Mouse (Mus musculus) ovary, adult 10 weeks (tissue): ENCODE data around the gene Ptpn22. TPM values are rescaled to one million over a fixed set of nuclear protein-coding genes. Genes with fewer than 3 reads are reported as not detected.

Experiments
- polyA plus RNA-seq: library from polyadenylated mRNA; stranded (reverse); fragments of 350-450 nt; fragmentation: Illumina TruSeq; extraction: RNeasy Lipid Tissue Mini Kit (QIAGEN cat#74804); gene quantifications from one replicate; pipeline ENCODE4 v1.2.3, GENCODE M21; 2014

Gene Ptpn22
- 62.3 TPM for polyA plus RNA-seq

DNA sequence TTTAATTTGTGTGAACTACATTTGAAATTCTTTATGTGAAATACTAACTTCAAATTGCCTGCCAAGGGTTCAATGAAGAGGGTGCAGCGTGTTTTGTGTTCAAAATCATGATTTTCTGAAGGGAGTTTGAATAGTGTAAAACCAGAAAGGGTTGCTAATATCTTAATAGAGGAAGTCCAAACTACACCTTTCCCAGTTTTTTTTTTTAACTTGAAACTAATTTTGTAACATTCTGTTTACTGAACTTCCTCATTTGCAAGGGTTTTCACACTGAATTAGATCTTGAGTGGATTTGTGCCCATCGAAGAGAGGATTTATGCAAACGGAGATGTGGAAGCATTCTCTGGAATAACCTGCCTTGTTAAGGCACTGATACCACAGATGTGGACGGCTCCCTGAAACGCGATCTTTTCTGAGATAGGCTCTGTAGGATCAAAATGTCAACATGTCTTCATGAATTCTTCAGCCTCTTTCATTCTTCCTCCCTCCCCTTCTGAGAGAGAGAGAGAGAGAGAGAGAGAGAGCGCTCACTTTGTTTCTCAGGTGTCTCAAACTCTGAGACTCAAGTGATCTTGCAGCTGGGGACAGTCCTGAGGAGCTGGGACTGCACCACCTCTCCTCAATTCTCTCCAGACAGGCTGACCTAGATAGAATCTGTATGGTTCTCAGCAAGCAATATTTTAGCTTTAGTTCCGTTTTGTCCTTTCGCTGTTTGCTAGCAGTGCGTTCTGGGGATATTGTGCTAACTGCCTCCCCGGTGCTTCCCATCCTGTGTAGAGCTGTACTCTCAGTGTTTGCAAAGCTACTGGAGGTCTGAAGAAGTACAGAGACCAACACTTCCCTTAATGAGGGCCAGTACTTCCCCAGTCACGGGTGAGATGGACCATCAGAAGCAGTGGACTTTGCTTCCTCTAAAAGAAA, at the start of gene Ptpn22:
Ptpn22 (plus strand) TSS at position 915 of the 921 bp plus-strand sequence.

DNA sequence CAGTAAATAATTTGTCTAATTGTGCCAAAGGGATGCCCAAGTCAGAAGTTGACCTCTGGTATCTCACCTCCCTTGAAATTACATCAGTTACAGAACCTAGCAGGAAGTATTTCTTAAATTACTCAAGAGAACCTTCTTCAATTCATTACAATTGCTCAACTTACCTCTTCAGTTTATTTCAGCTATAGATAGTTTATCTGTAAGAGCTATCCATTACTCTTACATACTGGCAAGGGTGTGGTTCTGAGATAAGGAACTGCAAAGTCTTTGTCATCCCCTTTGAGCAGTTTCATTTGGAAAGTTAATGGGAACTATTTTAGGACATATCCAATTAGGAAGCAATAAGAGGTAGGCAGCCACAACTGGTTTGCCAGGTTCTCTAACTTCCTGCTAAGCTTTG, 27.2 kb upstream of the Ptpn22 start, which contains the start of gene Bcl2l15:
Bcl2l15 (plus strand) TSS at position 176 of the 400 bp plus-strand sequence.

DNA sequence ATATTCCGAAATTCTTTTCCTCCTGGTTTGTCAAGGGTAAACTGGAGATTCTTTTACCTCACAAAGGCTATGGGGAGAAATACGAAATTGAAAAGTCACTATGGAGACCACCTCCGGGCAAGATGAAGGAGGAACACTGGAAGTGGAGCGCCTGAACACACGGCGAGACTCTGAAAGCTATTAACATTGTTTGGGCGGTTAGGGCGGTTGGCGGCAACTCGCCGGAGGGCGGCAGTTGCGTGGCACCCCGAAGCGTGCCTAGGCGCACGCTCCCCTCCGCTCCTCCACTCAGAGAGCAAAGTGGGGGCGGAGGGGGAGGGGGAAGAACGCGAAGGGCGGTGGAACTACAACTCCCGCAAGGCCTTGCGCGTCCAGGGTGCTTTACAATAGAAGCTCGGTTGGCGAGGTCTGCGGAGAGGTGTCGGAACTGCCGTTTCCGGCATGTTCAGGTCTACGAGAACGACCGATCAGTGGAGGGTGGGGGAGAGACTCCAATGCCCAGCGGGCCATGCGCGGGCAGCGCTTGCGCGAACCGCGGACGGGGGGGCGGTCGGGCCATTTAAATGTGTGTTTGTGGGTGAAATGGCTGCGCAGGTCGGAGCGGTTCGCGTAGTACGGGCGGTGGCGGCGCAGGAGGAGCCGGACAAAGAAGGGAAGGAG, 54.5 kb downstream of the Ptpn22 start, which contains the start of gene Rsbn1:
Rsbn1 (plus strand) TSS at position 111 of the 660 bp plus-strand sequence.

Other genes starting within 250 kb of the Ptpn22 start
- gene Atg4a-ps, start 213.7 kb upstream of the Ptpn22 start, polyA plus RNA-seq: 0.23 TPM
- gene Olfml3, start 121.8 kb upstream of the Ptpn22 start, polyA plus RNA-seq: 16.2 TPM
- not detected for gene Gm10964, start 120.4 kb upstream of the Ptpn22 start, polyA plus RNA-seq
- gene Hipk1, start 68.2 kb upstream of the Ptpn22 start, polyA plus RNA-seq: 103 TPM
- 11.6 TPM for gene Dclre1b, start 50.4 kb upstream of the Ptpn22 start, polyA plus RNA-seq
- gene Ap4b1, start 50.3 kb upstream of the Ptpn22 start, polyA plus RNA-seq: 7.8 TPM
- not detected for gene Gm43064, start 50.2 kb upstream of the Ptpn22 start, polyA plus RNA-seq
- 0.83 TPM for gene Bcl2l15, start 27.2 kb upstream of the Ptpn22 start, polyA plus RNA-seq
- gene Rsbn1, start 54.3 kb downstream of the Ptpn22 start, polyA plus RNA-seq: 79.2 TPM
- gene Phtf1, start 108.3 kb downstream of the Ptpn22 start, polyA plus RNA-seq: 43.4 TPM